Mouse (Mus musculus) bone marrow macrophage, adult 2 months (primary cell): Measurements from ENCODE around the gene Snrk.

Source experiments
- CTCF ChIP-seq: IDR thresholded peaks from 2 replicates; pipeline ENCODE4 v1.5.1; 2012; ENCODE audit warnings: low read depth, mild to moderate bottlenecking, low read length, moderate library complexity
- POLR2A ChIP-seq: IDR thresholded peaks from 2 replicates; pipeline ENCODE4 v1.6.1; 2012; ENCODE audit warnings: mild to moderate bottlenecking, low read depth, low read length, borderline replicate concordance

GRCm38 (mm10) chr9:122157079-122157441 lies 40.0 kb downstream of the Snrk start:
- TF ChIP-seq POLR2A (no peak), CTCF (no peak)
